Comparison of ENCODE assay signal across 17 mouse cellular contexts in the genomic region with DNA sequence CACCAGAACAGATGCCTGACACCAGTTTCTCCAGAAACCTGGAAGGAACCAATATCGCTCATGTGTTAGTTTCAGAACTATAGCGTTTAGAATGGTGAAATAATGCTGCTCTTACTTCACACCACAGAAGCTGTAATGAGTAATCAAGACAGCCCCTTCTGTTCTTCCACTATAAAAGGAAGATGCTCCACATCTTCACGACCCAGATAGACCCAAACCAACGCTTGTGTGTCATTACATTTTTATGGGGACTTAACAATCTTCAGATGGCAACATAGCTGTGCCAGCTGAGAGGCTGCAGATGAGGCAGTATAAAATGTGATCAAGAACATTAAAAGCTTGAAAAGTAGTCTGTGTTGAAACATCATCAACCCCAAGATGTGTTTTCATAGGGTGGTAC.
"Had no signal": no experiment of that assay in that cellular context is flagged by ENCODE, and none has a peak within 500 bp of the region (broad histone marks: within the 10 kb centered on the region; RNA-seq: fewer than 3 reads in every experiment).

No protein-coding gene starts in this region.

- DNase-seq: gastrocnemius, adult 2 months; gastrocnemius, postnatal 10 days; gastrocnemius, postnatal 25 days; heart, adult 11 months; heart, adult 2 months; heart, postnatal 14 days; heart, postnatal 36 days; kidney, adult 11 months; kidney, adult 2 months; kidney, adult 9 months; kidney, postnatal 14 days; kidney, postnatal 36 days; layer of hippocampus, adult 9-11 months; layer of hippocampus, postnatal 36 days; left cerebral cortex, postnatal 4 days had no signal

- ATAC-seq: hindbrain, postnatal 0 days; intestine, embryonic 16.5 days had no signal
